Mouse (Mus musculus) embryonic facial prominence, embryonic 14.5 days (tissue): ENCODE measurements at regions not wholly inside any gene's neighbourhood (a gene's known extent, or its start where the extent isn't known, plus 50 kb on each side); places are given as distances from the start of the nearest gene placed in this dataset.
A peak's percentile ranks its signal among the peaks of the same experiment; 100 is the strongest.

Source experiments
- ATAC-seq: fragments of 200-750 bp; cut with Nextera tagmentation; 2 replicates; pipeline ENCODE4 v1.8.0; 2017; ENCODE audit warnings: low read depth, moderate number of reproducible peaks, moderate TSS enrichment
- DNase-seq: peaks from one replicate; pipeline ENCODE4 v3.0.0-alpha.2; 2015; ENCODE audit warnings: low spot score
- H3K27ac ChIP-seq: fragments of 300-500 bp; sonication (generic); replicated peaks from 2 replicates; pipeline ENCODE4 v1.5.1; 2014; ENCODE audit warnings: low read depth, mild to moderate bottlenecking, low read length, moderate library complexity
- H3K27me3 ChIP-seq: fragments of 300-500 bp; sonication (generic); replicated peaks from 2 replicates; pipeline ENCODE4 v1.6.1; 2014; ENCODE audit warnings: low read length; ENCODE audit not compliant: control insufficient read depth, insufficient read depth
- H3K36me3 ChIP-seq: fragments of 300-500 bp; sonication (generic); 2 replicates; pipeline ENCODE4 v1.6.1; 2014; ENCODE audit warnings: low read length, mixed read lengths; ENCODE audit not compliant: control insufficient read depth, insufficient read depth
- H3K4me1 ChIP-seq: fragments of 300-500 bp; sonication (generic); 2 replicates; pipeline ENCODE4 v1.6.1; 2014; ENCODE audit warnings: antibody characterized with exemption, low read length; ENCODE audit not compliant: control insufficient read depth, insufficient read depth
- H3K4me2 ChIP-seq: fragments of 300-500 bp; sonication (generic); 2 replicates; pipeline ENCODE4 v1.6.1; 2014; ENCODE audit warnings: low read depth, mild to moderate bottlenecking, low read length, moderate library complexity, mixed read lengths
- H3K4me3 ChIP-seq: fragments of 300-500 bp; sonication (generic); 2 replicates; pipeline ENCODE4 v1.5.1; 2014; ENCODE audit warnings: low read depth, mild to moderate bottlenecking, low read length
- H3K9ac ChIP-seq: fragments of 300-500 bp; sonication (generic); 2 replicates; pipeline ENCODE4 v1.6.1; 2014; ENCODE audit warnings: low read depth, mild to moderate bottlenecking, low read length, moderate library complexity, mixed read lengths
- H3K9me3 ChIP-seq: fragments of 300-500 bp; sonication (generic); 2 replicates; pipeline ENCODE4 v1.6.1; 2016; ENCODE audit warnings: low read length; ENCODE audit not compliant: control insufficient read depth
- WGBS: fragments of 180-500 bp; shearing (Covaris S2); extraction: QIAGEN DNeasy Blood & Tissue Kit; methylation state at CpG from one replicate; pipeline ENCODE4 v1.1.7; 2014; 5-methylcytosine and 5-hydroxymethylcytosine counted together

GRCm38 (mm10) chr7:121589088-121589605, 117.9 kb downstream of the Usp31 start:
- H3K27me3 ChIP-seq, result no peaks in the 10 kb centered on the region
- H3K9ac ChIP-seq, result no peak overlapping the region
- H3K36me3 ChIP-seq, result no peaks in the 10 kb centered on the region
- H3K9me3 ChIP-seq, result no peaks in the 10 kb centered on the region
- 54% methylated on average over 11 of the region's 11 CpGs for WGBS
- H3K27ac ChIP-seq, result no peak overlapping the region
- peak; percentile 57; the same call in 1 of the 2 replicates for ATAC-seq
- DNase-seq, result peak; percentile 63
- H3K4me1 ChIP-seq, result no peaks in the 10 kb centered on the region
- no peak overlapping the region for H3K4me2 ChIP-seq
- H3K4me3 ChIP-seq, result no peak overlapping the region

GRCm38 (mm10) chr7:121587713-121588112, 119.3 kb downstream of the Usp31 start:
- no peak for DNase-seq
- H3K36me3 ChIP-seq, result no peaks in the 10 kb centered on the region
- no peaks in the 10 kb centered on the region for H3K9me3 ChIP-seq
- 66% methylated on average over 2 of the region's 2 CpGs for WGBS
- H3K4me1 ChIP-seq, result no peaks in the 10 kb centered on the region
- ATAC-seq, result no peak
- H3K9ac ChIP-seq, result no peak overlapping the region
- H3K4me3 ChIP-seq, result no peak overlapping the region
- no peaks in the 10 kb centered on the region for H3K27me3 ChIP-seq
- H3K4me2 ChIP-seq, result no peak overlapping the region
- no peak overlapping the region for H3K27ac ChIP-seq

- no peak overlapping the region for H3K4me3 ChIP-seq
- no peak for DNase-seq
- H3K27ac ChIP-seq, result no peak overlapping the region
- H3K9me3 ChIP-seq, result no peaks in the 10 kb centered on the region
- no peaks in the 10 kb centered on the region for H3K4me1 ChIP-seq
- H3K36me3 ChIP-seq, result no peaks in the 10 kb centered on the region
- no peak for ATAC-seq
- no peaks in the 10 kb centered on the region for H3K27me3 ChIP-seq
- H3K4me2 ChIP-seq, result no peak overlapping the region
- no peak overlapping the region for H3K9ac ChIP-seq
- WGBS, result 73% methylated on average over 10 of the region's 10 CpGs
Observed at GRCm38 (mm10) chr7:121585721-121586120, 121.3 kb downstream of the Usp31 start.

GRCm38 (mm10) chr7:121579497-121579896, 127.6 kb downstream of the Usp31 start:
- Histone ChIP-seq H3K36me3 (no peaks in the 10 kb centered on the region), H3K4me1 (no peaks in the 10 kb centered on the region), H3K9ac (no peak overlapping the region), H3K9me3 (no peaks in the 10 kb centered on the region), H3K4me3 (no peak overlapping the region), H3K27ac (no peak overlapping the region), H3K27me3 (no peaks in the 10 kb centered on the region), H3K4me2 (no peak overlapping the region)
- 68% methylated on average over 4 of the region's 4 CpGs for WGBS
- ATAC-seq (no peak), DNase-seq (no peak)

GRCm38 (mm10) chr7:121572681-121573335, 134.2 kb downstream of the Usp31 start:
- Histone ChIP-seq H3K36me3 (no peaks in the 10 kb centered on the region), H3K4me2 (no peak overlapping the region), H3K27me3 (no peaks in the 10 kb centered on the region), H3K9ac (no peak overlapping the region), H3K27ac (no peak overlapping the region), H3K9me3 (no peaks in the 10 kb centered on the region), H3K4me3 (no peak overlapping the region), H3K4me1 (no peaks in the 10 kb centered on the region)
- 72% methylated on average over 5 of the region's 5 CpGs for whole genome bisulfite sequencing
- DNase-seq (peak; percentile 36), ATAC-seq (no peak)

GRCm38 (mm10) chr7:121571741-121572140, 135.3 kb downstream of the Usp31 start:
- ATAC-seq (peak; percentile 53; the same call in 1 of the 2 replicates), DNase-seq (peak; percentile 51)
- WGBS, result 71% methylated on average over 3 of the region's 3 CpGs
- H3K9ac ChIP-seq, result no peak overlapping the region
- no peaks in the 10 kb centered on the region for H3K27me3 ChIP-seq
- no peaks in the 10 kb centered on the region for H3K4me1 ChIP-seq
- no peak overlapping the region for H3K4me3 ChIP-seq
- H3K4me2 ChIP-seq, result no peak overlapping the region
- no peaks in the 10 kb centered on the region for H3K36me3 ChIP-seq
- no peak overlapping the region for H3K27ac ChIP-seq
- H3K9me3 ChIP-seq, result no peaks in the 10 kb centered on the region

GRCm38 (mm10) chr7:121571292-121571691, 135.8 kb downstream of the Usp31 start:
- Histone ChIP-seq H3K36me3 (no peaks in the 10 kb centered on the region), H3K27ac (no peak overlapping the region), H3K4me3 (no peak overlapping the region), H3K9me3 (no peaks in the 10 kb centered on the region), H3K4me1 (no peaks in the 10 kb centered on the region), H3K9ac (no peak overlapping the region), H3K27me3 (no peaks in the 10 kb centered on the region), H3K4me2 (no peak overlapping the region)
- DNase-seq (no peak), ATAC-seq (no peak)
- WGBS, result 78% methylated on average over 4 of the region's 4 CpGs

- H3K27ac ChIP-seq, result no peak overlapping the region
- no peaks in the 10 kb centered on the region for H3K27me3 ChIP-seq
- H3K36me3 ChIP-seq, result no peaks in the 10 kb centered on the region
- H3K9ac ChIP-seq, result no peak overlapping the region
- WGBS, result 82% methylated on average over 7 of the region's 7 CpGs
- H3K9me3 ChIP-seq, result no peaks in the 10 kb centered on the region
- DNase-seq, result no peak
- H3K4me2 ChIP-seq, result no peak overlapping the region
- no peak for ATAC-seq
- H3K4me1 ChIP-seq, result no peaks in the 10 kb centered on the region
- H3K4me3 ChIP-seq, result no peak overlapping the region
Observed at GRCm38 (mm10) chr7:121569248-121569647, 137.8 kb downstream of the Usp31 start.

GRCm38 (mm10) chr7:121568064-121568463, 139.0 kb downstream of the Usp31 start:
- no peaks in the 10 kb centered on the region for H3K9me3 ChIP-seq
- H3K4me1 ChIP-seq, result no peaks in the 10 kb centered on the region
- ATAC-seq, result no peak
- WGBS, result 70% methylated on average over 2 of the region's 2 CpGs
- H3K36me3 ChIP-seq, result no peaks in the 10 kb centered on the region
- no peak overlapping the region for H3K4me3 ChIP-seq
- no peak overlapping the region for H3K27ac ChIP-seq
- H3K9ac ChIP-seq, result no peak overlapping the region
- DNase-seq, result no peak
- H3K27me3 ChIP-seq, result no peaks in the 10 kb centered on the region
- H3K4me2 ChIP-seq, result no peak overlapping the region
